Mouse (Mus musculus): ENCODE measurements around the gene Dlgap3. TPM values are rescaled to one million over a fixed set of nuclear protein-coding genes. Genes with fewer than 3 reads are reported as not detected.

The Dlgap3 gene
- polyA plus RNA-seq, 1 experiment = not detected

- no peak overlapping the region for H3K4me3 ChIP-seq (ENCODE audit: insufficient read depth, low read length)
- no peak overlapping the region for H3K27ac ChIP-seq (ENCODE audit: insufficient read depth, low read length)
- TF ChIP-seq POLR2A (IDR thresholded peaks at IDR 0.05; ENCODE audit: low read depth, low read length) = no peak
- no peak for TF ChIP-seq CTCF (IDR thresholded peaks at IDR 0.05; ENCODE audit: borderline replicate concordance, insufficient read depth, low read length)
- no peaks in the 10 kb centered on the region for H3K4me1 ChIP-seq (ENCODE audit: control insufficient read depth, insufficient read depth, low read length)
These were observed 23.7 kb downstream of the Dlgap3 start for GRCm38 (mm10) chr4:127192704-127193103.

DNA sequence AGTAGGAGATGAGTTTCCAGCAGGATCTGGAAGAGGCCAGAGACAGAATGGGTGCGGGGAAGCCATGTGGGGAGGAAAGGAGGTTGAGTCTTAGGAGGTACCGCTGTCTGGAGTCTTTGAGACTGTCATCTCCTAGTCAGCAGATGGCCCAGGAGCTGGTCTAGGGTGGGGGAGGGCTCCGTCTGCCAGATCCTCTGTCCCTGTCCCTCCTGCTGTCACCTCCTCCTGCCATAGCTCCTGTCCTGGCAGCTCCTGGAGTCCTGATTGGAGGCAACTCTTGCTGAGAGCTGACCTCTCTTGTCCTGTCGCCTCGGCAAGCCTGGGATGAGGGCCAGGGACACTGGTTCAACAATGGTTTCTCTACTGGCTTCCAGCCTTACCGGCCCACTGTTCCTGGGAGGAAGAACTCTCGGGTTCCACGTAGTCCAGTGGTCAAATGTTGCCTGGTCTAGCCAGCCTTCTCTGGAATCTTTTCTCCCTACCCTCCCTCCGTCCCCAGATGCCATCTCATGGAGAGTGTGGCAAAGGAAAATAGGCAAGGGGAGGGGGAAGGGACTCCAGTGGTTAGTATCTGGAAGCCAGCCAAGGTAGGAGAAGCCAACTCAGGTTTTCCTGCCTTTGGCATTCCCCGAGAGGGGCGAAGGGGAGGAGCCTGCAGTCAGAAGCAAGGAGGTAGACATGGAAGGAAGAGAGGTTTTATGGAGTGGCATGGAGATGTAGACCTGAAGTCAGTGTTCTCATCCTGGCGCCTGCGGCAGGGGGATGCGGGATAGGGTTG lies 24.6 kb downstream of the Dlgap3 start:
- no peak for TF ChIP-seq POLR2A (IDR thresholded peaks at IDR 0.05; ENCODE audit: low read depth, low read length)
- no peak for TF ChIP-seq CTCF (IDR thresholded peaks at IDR 0.05; ENCODE audit: borderline replicate concordance, insufficient read depth, low read length)
- Histone ChIP-seq H3K4me3 (ENCODE audit: insufficient read depth, low read length) (no peak overlapping the region), H3K4me1 (ENCODE audit: control insufficient read depth, insufficient read depth, low read length) (no peaks in the 10 kb centered on the region), H3K27ac (ENCODE audit: insufficient read depth, low read length) (no peak overlapping the region)

GRCm38 (mm10) chr4:127194477-127195269 lies 25.7 kb downstream of the Dlgap3 start:
- Histone ChIP-seq H3K4me1 (ENCODE audit: control insufficient read depth, insufficient read depth, low read length) (no peaks in the 10 kb centered on the region), H3K4me3 (ENCODE audit: insufficient read depth, low read length) (no peak overlapping the region), H3K27ac (ENCODE audit: insufficient read depth, low read length) (no peak overlapping the region)
- TF ChIP-seq POLR2A (IDR thresholded peaks at IDR 0.05; ENCODE audit: low read depth, low read length) = no peak
- no peak for TF ChIP-seq CTCF (IDR thresholded peaks at IDR 0.05; ENCODE audit: borderline replicate concordance, insufficient read depth, low read length)

GRCm38 (mm10) chr4:127198609-127199008 lies 29.6 kb downstream of the Dlgap3 start:
- Histone ChIP-seq H3K27ac (ENCODE audit: insufficient read depth, low read length) (no peak overlapping the region), H3K4me3 (ENCODE audit: insufficient read depth, low read length) (no peak overlapping the region), H3K4me1 (ENCODE audit: control insufficient read depth, insufficient read depth, low read length) (no peaks in the 10 kb centered on the region)
- no peak for TF ChIP-seq CTCF (IDR thresholded peaks at IDR 0.05; ENCODE audit: borderline replicate concordance, insufficient read depth, low read length)
- no peak for TF ChIP-seq POLR2A (IDR thresholded peaks at IDR 0.05; ENCODE audit: low read depth, low read length)

DNA sequence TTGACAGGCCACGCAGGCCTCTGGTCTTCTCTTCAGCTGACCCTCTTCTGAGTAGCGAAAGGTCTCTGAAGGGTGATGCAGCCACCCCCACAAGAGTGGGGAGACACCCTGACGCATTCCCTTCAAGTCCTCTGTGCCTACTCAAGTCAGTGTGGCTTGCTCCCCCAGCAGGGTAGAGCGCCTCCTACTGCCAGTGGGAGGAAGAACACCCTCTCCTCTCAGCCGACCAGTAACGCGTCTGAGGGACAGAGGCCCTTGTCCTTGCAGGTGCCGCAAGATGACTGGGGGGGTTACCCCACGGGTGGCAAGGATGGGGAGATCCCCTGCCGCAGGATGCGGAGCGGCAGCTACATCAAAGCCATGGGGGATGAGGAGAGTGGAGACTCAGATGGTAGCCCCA lies 30.4 kb downstream of the Dlgap3 start:
- TF ChIP-seq CTCF (IDR thresholded peaks at IDR 0.05; ENCODE audit: borderline replicate concordance, insufficient read depth, low read length) = no peak
- no peak for TF ChIP-seq POLR2A (IDR thresholded peaks at IDR 0.05; ENCODE audit: low read depth, low read length)
- H3K4me1 ChIP-seq (ENCODE audit: control insufficient read depth, insufficient read depth, low read length) = no peaks in the 10 kb centered on the region
- H3K27ac ChIP-seq (ENCODE audit: insufficient read depth, low read length) = no peak overlapping the region
- H3K4me3 ChIP-seq (ENCODE audit: insufficient read depth, low read length) = no peak overlapping the region

DNA sequence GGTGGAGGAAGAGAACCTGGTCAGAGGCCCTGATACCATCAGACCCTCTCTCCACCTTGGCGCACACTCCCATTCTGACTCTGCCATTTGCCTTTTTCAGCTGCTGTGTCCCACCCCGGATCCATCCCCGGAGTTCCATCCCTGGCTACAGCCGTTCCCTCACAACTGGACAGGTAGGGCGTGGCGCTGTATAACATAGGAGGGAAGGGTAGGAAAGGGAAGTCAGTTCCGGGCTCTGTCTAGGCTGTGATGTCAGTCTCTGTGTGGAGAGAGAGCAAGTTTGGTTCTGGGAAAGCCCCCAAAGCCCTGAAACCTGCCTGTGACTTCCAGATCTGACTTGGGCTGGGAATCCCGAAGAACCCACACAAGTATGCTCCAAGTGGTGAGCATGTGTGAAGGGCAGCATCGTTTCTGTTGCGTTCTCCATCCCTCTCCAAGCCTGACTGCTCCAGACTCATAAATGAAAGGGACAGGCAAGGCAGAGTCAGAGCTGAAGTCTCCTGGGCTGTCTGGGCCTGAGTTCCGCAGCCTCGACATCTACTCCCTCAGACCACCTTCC lies 31.2 kb downstream of the Dlgap3 start:
- no peak overlapping the region for H3K27ac ChIP-seq (ENCODE audit: insufficient read depth, low read length)
- no peak overlapping the region for H3K4me3 ChIP-seq (ENCODE audit: insufficient read depth, low read length)
- TF ChIP-seq POLR2A (IDR thresholded peaks at IDR 0.05; ENCODE audit: low read depth, low read length) = no peak
- no peak for TF ChIP-seq CTCF (IDR thresholded peaks at IDR 0.05; ENCODE audit: borderline replicate concordance, insufficient read depth, low read length)
- H3K4me1 ChIP-seq (ENCODE audit: control insufficient read depth, insufficient read depth, low read length) = no peaks in the 10 kb centered on the region

DNA sequence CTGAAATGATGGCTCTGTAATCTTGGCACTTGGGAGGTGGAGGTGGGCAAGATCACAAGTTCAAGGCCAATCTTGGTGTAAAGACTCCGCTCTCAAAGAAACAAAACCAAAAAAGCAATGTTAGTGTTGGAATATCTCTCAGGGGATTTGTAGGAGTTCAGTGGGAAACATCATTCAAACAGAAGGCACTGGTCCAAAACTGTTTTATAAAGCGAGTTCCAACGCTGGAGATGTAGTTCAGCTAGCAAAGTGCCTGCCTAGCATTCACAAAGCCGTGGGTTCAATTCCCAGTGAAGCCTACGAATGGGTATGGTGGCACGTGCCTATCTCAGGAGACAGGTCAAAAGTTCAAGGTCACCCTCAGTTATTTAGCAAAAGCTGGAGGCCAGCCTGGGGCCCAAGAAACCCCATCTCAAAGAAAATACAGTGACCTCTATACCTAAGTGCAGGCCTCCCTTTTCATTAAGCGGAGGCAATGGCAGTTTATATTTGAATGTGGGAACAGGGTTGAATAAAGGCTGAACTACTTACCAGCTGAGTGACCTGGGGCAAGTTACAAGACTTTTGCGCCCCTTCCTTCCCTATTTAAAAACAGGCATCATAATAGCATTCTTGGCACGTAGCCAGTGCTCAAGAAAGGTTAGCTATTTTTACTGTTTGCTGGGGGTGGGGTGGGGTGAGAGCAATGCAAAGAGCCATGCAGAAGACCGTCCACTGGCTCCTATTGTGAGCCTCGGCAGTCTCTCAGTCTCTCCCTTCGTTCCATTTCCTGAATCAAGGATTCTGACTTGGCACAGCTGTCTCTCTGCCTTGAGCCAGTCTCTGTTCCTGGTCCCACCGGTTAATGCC lies 32.0 kb downstream of the Dlgap3 start:
- Histone ChIP-seq H3K4me1 (ENCODE audit: control insufficient read depth, insufficient read depth, low read length) (no peaks in the 10 kb centered on the region), H3K4me3 (ENCODE audit: insufficient read depth, low read length) (no peak overlapping the region), H3K27ac (ENCODE audit: insufficient read depth, low read length) (no peak overlapping the region)
- no peak for TF ChIP-seq POLR2A (IDR thresholded peaks at IDR 0.05; ENCODE audit: low read depth, low read length)
- TF ChIP-seq CTCF (IDR thresholded peaks at IDR 0.05; ENCODE audit: borderline replicate concordance, insufficient read depth, low read length) = no peak

DNA sequence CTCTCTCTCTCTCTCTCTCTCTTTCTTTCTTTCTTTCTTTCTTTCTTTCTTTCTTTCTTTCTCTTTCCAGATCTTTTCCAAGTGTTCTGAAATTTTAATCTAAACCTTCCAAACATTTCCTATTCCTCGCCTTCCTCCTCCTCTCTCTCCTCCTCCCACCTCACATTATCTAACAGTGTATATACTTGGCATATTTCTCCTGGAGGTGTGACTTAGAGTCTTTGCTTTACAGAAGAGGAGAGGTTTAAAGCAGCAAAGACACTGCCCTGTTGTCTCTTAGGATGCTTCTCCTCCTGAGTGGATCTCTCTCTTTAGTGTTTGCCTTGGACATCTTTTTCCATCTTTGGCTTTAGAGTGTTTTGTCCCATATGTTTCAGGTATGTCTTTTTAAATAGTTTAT lies 34.1 kb downstream of the Dlgap3 start:
- TF ChIP-seq CTCF (IDR thresholded peaks at IDR 0.05; ENCODE audit: borderline replicate concordance, insufficient read depth, low read length) = no peak
- no peak for TF ChIP-seq POLR2A (IDR thresholded peaks at IDR 0.05; ENCODE audit: low read depth, low read length)
- Histone ChIP-seq H3K4me1 (ENCODE audit: control insufficient read depth, insufficient read depth, low read length) (no peaks in the 10 kb centered on the region), H3K4me3 (ENCODE audit: insufficient read depth, low read length) (no peak overlapping the region), H3K27ac (ENCODE audit: insufficient read depth, low read length) (no peak overlapping the region)

DNA sequence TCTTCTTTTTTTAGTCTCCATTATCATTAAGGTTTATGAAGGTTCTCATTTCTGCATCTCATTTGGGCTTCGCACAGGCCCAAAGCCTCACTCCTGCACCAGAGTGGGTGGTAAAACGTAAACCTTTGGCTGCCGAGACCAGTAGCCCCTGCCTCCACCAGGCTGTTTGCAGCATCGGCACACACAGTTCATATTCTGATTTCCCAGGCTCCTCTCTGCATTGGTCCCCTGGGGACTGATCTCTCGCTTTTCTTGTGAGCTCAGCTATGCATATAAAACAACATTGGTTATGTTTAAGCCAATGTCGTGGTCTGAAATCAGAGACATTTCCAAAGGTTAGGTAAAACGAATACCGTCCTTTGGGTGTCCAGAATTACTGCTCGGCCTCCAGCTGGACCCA lies 42.3 kb downstream of the Dlgap3 start:
- no peak overlapping the region for H3K27ac ChIP-seq (ENCODE audit: insufficient read depth, low read length)
- TF ChIP-seq POLR2A (IDR thresholded peaks at IDR 0.05; ENCODE audit: low read depth, low read length) (no peak), CTCF (IDR thresholded peaks at IDR 0.05; ENCODE audit: borderline replicate concordance, insufficient read depth, low read length) (no peak)
- no peaks in the 10 kb centered on the region for H3K4me1 ChIP-seq (ENCODE audit: control insufficient read depth, insufficient read depth, low read length)
- no peak overlapping the region for H3K4me3 ChIP-seq (ENCODE audit: insufficient read depth, low read length)

Data from embryonic fibroblast, embryonic 13.5 days (primary cell).